Mouse (Mus musculus) cerebellum, adult 2 months (tissue): Measurements from ENCODE around the gene Mamdc4.

Experiments used
- CTCF ChIP-seq: fragments of 200-500 bp; IDR thresholded peaks from 2 replicates; pipeline ENCODE4 v1.5.1; 2011; ENCODE audit warnings: low read depth, mild to moderate bottlenecking, control low read depth, low read length, moderate library complexity, borderline replicate concordance; ENCODE audit not compliant: insufficient read depth
- POLR2A ChIP-seq: fragments of 200-500 bp; IDR thresholded peaks from 2 replicates; pipeline ENCODE4 v1.6.1; 2011; ENCODE audit warnings: low read length, control low read depth, borderline replicate concordance; ENCODE audit not compliant: insufficient read depth

DNA sequence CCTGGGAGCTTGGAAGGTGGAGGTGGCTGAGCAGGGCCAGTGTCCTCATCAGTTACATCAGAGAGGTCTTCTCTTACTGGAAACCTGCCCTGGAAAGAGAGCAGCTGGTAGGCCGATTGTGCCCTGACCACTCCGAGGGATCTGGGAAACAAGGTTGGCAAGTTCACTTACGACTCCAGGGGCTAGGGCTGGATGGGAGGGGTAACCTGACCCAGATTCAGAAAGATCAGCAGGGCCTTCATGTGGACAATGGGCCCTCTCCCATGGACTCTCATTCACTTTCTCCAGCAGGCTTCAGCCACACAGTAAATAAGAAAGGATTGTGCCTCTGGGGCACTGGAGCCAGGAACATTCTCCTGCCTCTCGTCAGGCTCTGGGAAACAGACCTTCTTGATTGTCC, 10.2 kb upstream of the Mamdc4 start:
- TF ChIP-seq POLR2A (no peak), CTCF (no peak)
